Comparison of ENCODE assay signal across 8 mouse cellular contexts in the genomic region with DNA sequence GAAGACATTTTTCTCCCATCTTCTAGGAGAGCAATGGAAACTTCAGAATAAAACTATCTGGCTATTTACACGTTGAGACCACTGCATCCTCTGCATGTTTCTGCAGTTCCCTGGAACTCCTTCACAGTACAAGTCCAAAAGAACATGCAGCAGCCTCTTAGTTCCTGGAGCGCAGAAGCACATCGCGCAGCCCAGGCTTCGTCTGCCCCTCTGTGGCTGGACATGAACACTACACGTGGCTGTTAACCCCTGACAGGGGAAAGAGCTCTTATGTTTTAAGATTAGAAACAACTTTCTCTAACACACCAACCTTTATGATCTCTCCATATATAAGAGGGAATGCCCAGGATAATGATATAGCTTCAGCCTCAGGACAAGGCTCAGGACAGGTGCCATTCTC.
DNase-seq lines count a peak whose midpoint lies in the region; ATAC-seq and TF ChIP-seq lines count a peak whose summit lies in the region.

No protein-coding gene starts in this region.

- ATAC-seq in liver, embryonic 12.5 days, result no peak
- peak; percentile 93 for ATAC-seq in forebrain, postnatal 0 days

- peak; percentile 99 for TF ChIP-seq CTCF in cerebellum, adult 2 months (IDR thresholded peaks at IDR 0.05; ENCODE audit: borderline replicate concordance, insufficient read depth, low read depth, low read length)
- TF ChIP-seq CTCF in forebrain, postnatal 0 days (IDR thresholded peaks at IDR 0.05; ENCODE audit: low read depth), result peak; percentile 86

- H3K4me2 ChIP-seq in liver, embryonic 12.5 days, result no peak overlapping the region
- no peak overlapping the region for H3K4me2 ChIP-seq in forebrain, postnatal 0 days (ENCODE audit: low read depth)

- peak; percentile 9 for DNase-seq in liver
- peak; percentile 50 to 59 for DNase-seq in cerebellum, adult 2 months
- peak; percentile 79 for DNase-seq in forebrain, postnatal 0 days
- peak; percentile 26 to 55 for DNase-seq in left cerebral cortex, postnatal 25 days (ENCODE audit: low spot score in 2 of 2)
- DNase-seq in right cerebral cortex, postnatal 14 days, result peak; percentile 45
- no peak for DNase-seq in adrenal gland, postnatal 4 days (ENCODE audit: low spot score in 2 of 2)
- DNase-seq in lung, postnatal 25 days (ENCODE audit: low spot score), result no peak

- H3K9ac ChIP-seq in liver, embryonic 12.5 days, result no peak overlapping the region
- H3K9ac ChIP-seq in forebrain, postnatal 0 days, result no peak overlapping the region

- no peak overlapping the region for H3K27ac ChIP-seq in liver, embryonic 12.5 days
- no peak overlapping the region for H3K27ac ChIP-seq in cerebellum, adult 2 months (ENCODE audit: insufficient read depth, low read length)
- H3K27ac ChIP-seq in forebrain, postnatal 0 days (ENCODE audit: low read depth, low read length), result no peak overlapping the region

- WGBS in liver, embryonic 12.5 days (ENCODE audit: insufficient replicate concordance), result 39% methylated on average over 6 of the region's 6 CpGs
- 18% methylated on average over 6 of the region's 6 CpGs for WGBS in cerebellum, adult 2 months
- WGBS in forebrain, postnatal 0 days, result 30% methylated on average over 6 of the region's 6 CpGs

- no peaks in the 10 kb centered on the region for H3K27me3 ChIP-seq in liver, embryonic 12.5 days (replicated peaks)
- H3K27me3 ChIP-seq in cerebellum, adult 2 months (ENCODE audit: control insufficient read depth, insufficient read depth, low read length), result no peaks in the 10 kb centered on the region
- H3K27me3 ChIP-seq in forebrain, postnatal 0 days (ENCODE audit: insufficient read depth, low read length), result no peaks in the 10 kb centered on the region

- no peaks in the 10 kb centered on the region for H3K4me1 ChIP-seq in liver, embryonic 12.5 days
- no peaks in the 10 kb centered on the region for H3K4me1 ChIP-seq in cerebellum, adult 2 months (ENCODE audit: control insufficient read depth, insufficient read depth, low read length)
- H3K4me1 ChIP-seq in forebrain, postnatal 0 days (ENCODE audit: insufficient read depth), result no peaks in the 10 kb centered on the region

- H3K9me3 ChIP-seq in liver, embryonic 12.5 days (replicated peaks), result no peaks in the 10 kb centered on the region
- no peaks in the 10 kb centered on the region for H3K9me3 ChIP-seq in forebrain, postnatal 0 days (ENCODE audit: low read length)

- H3K4me3 ChIP-seq in liver, embryonic 12.5 days, result no peak overlapping the region
- H3K4me3 ChIP-seq in cerebellum, adult 2 months (replicated peaks; ENCODE audit: insufficient read depth, low read depth, low read length), result no peak overlapping the region
- no peak overlapping the region for H3K4me3 ChIP-seq in forebrain, postnatal 0 days (ENCODE audit: low read depth, low read length)

- intact Hi-C loops in left cerebral cortex, postnatal 25 days (cut with DNase I), result loop anchor here (1.0 kb wide), 1 partner anchor 410 kb away; no protein-coding TSS in a partner anchor

- no peak for TF ChIP-seq POLR2A in cerebellum, adult 2 months (IDR thresholded peaks at IDR 0.05; ENCODE audit: borderline replicate concordance, insufficient read depth, low read length)

- H3K36me3 ChIP-seq in liver, embryonic 12.5 days, result no peaks in the 10 kb centered on the region
- no peaks in the 10 kb centered on the region for H3K36me3 ChIP-seq in forebrain, postnatal 0 days (ENCODE audit: insufficient read depth)

Comparison
In these comparisons a context has a peak if more than half of its experiments do, and no peak if none do; other contexts are left out.
1. DNase-seq: peak in liver (single experiment), cerebellum, adult 2 months (2 of 2), forebrain, postnatal 0 days (single experiment), left cerebral cortex, postnatal 25 days (2 of 2) and right cerebral cortex, postnatal 14 days (single experiment); none in adrenal gland, postnatal 4 days (0 of 2) and lung, postnatal 25 days (single experiment).